Mouse (Mus musculus): ENCODE results near the gene Btbd16. TPM values are rescaled to one million over a fixed set of nuclear protein-coding genes. Genes with fewer than 3 reads are reported as not detected.
A peak's percentile ranks its signal among the peaks of the same experiment; 100 is the strongest.

The Btbd16 gene
- polyA plus RNA-seq, 1 experiment from 2014 or later: 0.40 TPM

- WGBS: 29% methylated on average over 18 of the region's 18 CpGs
- peak overlapping the region; percentile 36; the same call in 1 of the 2 replicates for H3K27ac ChIP-seq
- peaks cover 9% of the 10 kb centered on the region; the same call in 1 of the 2 replicates for H3K27me3 ChIP-seq (ENCODE audit: insufficient read depth, poor library complexity, severe bottlenecking)
- no peaks in the 10 kb centered on the region for H3K36me3 ChIP-seq
- no peak overlapping the region for H3K4me3 ChIP-seq
- DNase-seq (ENCODE audit: low spot score): no peak
- peaks cover 34% of the 10 kb centered on the region for H3K4me1 ChIP-seq
- H3K9me3 ChIP-seq: no peaks in the 10 kb centered on the region
Observed at GRCm38 (mm10) chr7:130834958-130835861, 61.3 kb downstream of the Btbd16 start.

- Histone ChIP-seq H3K27ac (no peak overlapping the region), H3K27me3 (ENCODE audit: insufficient read depth, poor library complexity, severe bottlenecking) (peaks cover 9% of the 10 kb centered on the region; the same call in 1 of the 2 replicates), H3K9me3 (no peaks in the 10 kb centered on the region), H3K4me3 (no peak overlapping the region), H3K4me1 (peaks cover 34% of the 10 kb centered on the region), H3K36me3 (no peaks in the 10 kb centered on the region)
- WGBS: 86% methylated on average over 9 of the region's 9 CpGs
- no peak for DNase-seq (ENCODE audit: low spot score)
Observed at GRCm38 (mm10) chr7:130836066-130836465, 62.2 kb downstream of the Btbd16 start.

GRCm38 (mm10) chr7:130837941-130838657 lies 64.2 kb downstream of the Btbd16 start:
- H3K4me1 ChIP-seq: peaks cover 34% of the 10 kb centered on the region
- H3K9me3 ChIP-seq: no peaks in the 10 kb centered on the region
- peak overlapping the region; percentile 7; the same call in 1 of the 2 replicates for H3K27ac ChIP-seq
- H3K36me3 ChIP-seq: no peaks in the 10 kb centered on the region
- 45% methylated on average over 12 of the region's 12 CpGs for WGBS
- DNase-seq (ENCODE audit: low spot score): no peak
- peaks cover 9% of the 10 kb centered on the region; the same call in 1 of the 2 replicates for H3K27me3 ChIP-seq (ENCODE audit: insufficient read depth, poor library complexity, severe bottlenecking)
- H3K4me3 ChIP-seq: no peak overlapping the region

GRCm38 (mm10) chr7:130838658-130839025 lies 64.8 kb downstream of the Btbd16 start:
- H3K27ac ChIP-seq: no peak overlapping the region
- 78% methylated on average over 3 of the region's 3 CpGs for WGBS
- H3K36me3 ChIP-seq: no peaks in the 10 kb centered on the region
- no peak for DNase-seq (ENCODE audit: low spot score)
- H3K4me1 ChIP-seq: peaks cover 34% of the 10 kb centered on the region
- no peak overlapping the region for H3K4me3 ChIP-seq
- H3K9me3 ChIP-seq: no peaks in the 10 kb centered on the region
- H3K27me3 ChIP-seq (ENCODE audit: insufficient read depth, poor library complexity, severe bottlenecking): peaks cover 4% of the 10 kb centered on the region; the same call in 1 of the 2 replicates

- Histone ChIP-seq H3K27me3 (ENCODE audit: insufficient read depth, poor library complexity, severe bottlenecking) (no peaks in the 10 kb centered on the region), H3K9me3 (no peaks in the 10 kb centered on the region), H3K4me3 (no peak overlapping the region), H3K36me3 (no peaks in the 10 kb centered on the region), H3K4me1 (peaks cover 30% of the 10 kb centered on the region), H3K27ac (no peak overlapping the region)
- no peak for DNase-seq (ENCODE audit: low spot score)
- 91% methylated on average over 12 of the region's 12 CpGs for WGBS
Observed at GRCm38 (mm10) chr7:130839380-130840100, 65.7 kb downstream of the Btbd16 start.

GRCm38 (mm10) chr7:130847164-130847718 lies 73.4 kb downstream of the Btbd16 start:
- no peaks in the 10 kb centered on the region for H3K27me3 ChIP-seq (ENCODE audit: insufficient read depth, poor library complexity, severe bottlenecking)
- H3K36me3 ChIP-seq: no peaks in the 10 kb centered on the region
- H3K9me3 ChIP-seq: no peaks in the 10 kb centered on the region
- H3K4me3 ChIP-seq: no peak overlapping the region
- peaks cover 10% of the 10 kb centered on the region for H3K4me1 ChIP-seq
- DNase-seq (ENCODE audit: low spot score): no peak
- WGBS: 80% methylated on average over 17 of the region's 17 CpGs
- H3K27ac ChIP-seq: no peak overlapping the region

- DNase-seq (ENCODE audit: low spot score): no peak
- H3K9me3 ChIP-seq: no peaks in the 10 kb centered on the region
- H3K4me3 ChIP-seq: no peak overlapping the region
- H3K36me3 ChIP-seq: no peaks in the 10 kb centered on the region
- H3K27me3 ChIP-seq (ENCODE audit: insufficient read depth, poor library complexity, severe bottlenecking): no peaks in the 10 kb centered on the region
- 77% methylated on average over 4 of the region's 4 CpGs for WGBS
- no peak overlapping the region for H3K27ac ChIP-seq
- H3K4me1 ChIP-seq: no peaks in the 10 kb centered on the region
Observed at GRCm38 (mm10) chr7:130854684-130855292, 80.9 kb downstream of the Btbd16 start.

- Histone ChIP-seq H3K9me3 (no peaks in the 10 kb centered on the region), H3K27ac (no peak overlapping the region), H3K4me1 (peaks cover 4% of the 10 kb centered on the region), H3K36me3 (no peaks in the 10 kb centered on the region), H3K4me3 (no peak overlapping the region), H3K27me3 (ENCODE audit: insufficient read depth, poor library complexity, severe bottlenecking) (peaks cover 4% of the 10 kb centered on the region; the same call in 1 of the 2 replicates)
- WGBS: 31% methylated on average over 3 of the region's 3 CpGs
- no peak for DNase-seq (ENCODE audit: low spot score)
Observed at GRCm38 (mm10) chr7:130855681-130856080, 81.8 kb downstream of the Btbd16 start.

- Histone ChIP-seq H3K9me3 (no peaks in the 10 kb centered on the region), H3K36me3 (no peaks in the 10 kb centered on the region)
- WGBS: 74% methylated on average over 6 of the region's 6 CpGs
Observed at GRCm38 (mm10) chr7:130857973-130858372, 84.1 kb downstream of the Btbd16 start.

GRCm38 (mm10) chr7:130859926-130860325 lies 86.1 kb downstream of the Btbd16 start:
- H3K4me3 ChIP-seq: no peak overlapping the region
- 35% methylated on average over 5 of the region's 5 CpGs for WGBS
- H3K27ac ChIP-seq: no peak overlapping the region
- DNase-seq (ENCODE audit: low spot score): no peak
- no peaks in the 10 kb centered on the region for H3K9me3 ChIP-seq
- no peaks in the 10 kb centered on the region for H3K36me3 ChIP-seq
- peaks cover 8% of the 10 kb centered on the region for H3K4me1 ChIP-seq
- peaks cover 17% of the 10 kb centered on the region for H3K27me3 ChIP-seq (ENCODE audit: insufficient read depth, poor library complexity, severe bottlenecking)

More at GRCm38 (mm10) chr7:130857973-130858372, 84.1 kb downstream of the Btbd16 start:
- DNase-seq (ENCODE audit: low spot score): no peak
- Histone ChIP-seq H3K27ac (no peak overlapping the region), H3K27me3 (ENCODE audit: insufficient read depth, poor library complexity, severe bottlenecking) (peaks cover 17% of the 10 kb centered on the region), H3K4me1 (peaks cover 8% of the 10 kb centered on the region), H3K4me3 (no peak overlapping the region)

- 51% methylated on average over 11 of the region's 11 CpGs for WGBS
- no peak overlapping the region for H3K27ac ChIP-seq
Observed at GRCm38 (mm10) chr7:130860721-130861142, 86.9 kb downstream of the Btbd16 start.

GRCm38 (mm10) chr7:130862501-130862900 lies 88.6 kb downstream of the Btbd16 start:
- Histone ChIP-seq H3K9me3 (no peaks in the 10 kb centered on the region), H3K4me3 (no peak overlapping the region), H3K36me3 (no peaks in the 10 kb centered on the region), H3K27me3 (ENCODE audit: insufficient read depth, poor library complexity, severe bottlenecking) (peaks cover 17% of the 10 kb centered on the region), H3K27ac (no peak overlapping the region), H3K4me1 (peaks cover 16% of the 10 kb centered on the region)
- whole genome bisulfite sequencing: 67% methylated on average over 1 of the region's 1 CpGs
- no peak for DNase-seq (ENCODE audit: low spot score)

More at GRCm38 (mm10) chr7:130860721-130861142, 86.9 kb downstream of the Btbd16 start:
- no peak for DNase-seq (ENCODE audit: low spot score)
- Histone ChIP-seq H3K36me3 (no peaks in the 10 kb centered on the region), H3K4me3 (no peak overlapping the region), H3K4me1 (peaks cover 11% of the 10 kb centered on the region), H3K9me3 (no peaks in the 10 kb centered on the region), H3K27me3 (ENCODE audit: insufficient read depth, poor library complexity, severe bottlenecking) (peaks cover 17% of the 10 kb centered on the region)

Data from heart, embryonic 10.5 days (tissue).